Comparison of ENCODE assay signal across 18 mouse cellular contexts in the genomic region with DNA sequence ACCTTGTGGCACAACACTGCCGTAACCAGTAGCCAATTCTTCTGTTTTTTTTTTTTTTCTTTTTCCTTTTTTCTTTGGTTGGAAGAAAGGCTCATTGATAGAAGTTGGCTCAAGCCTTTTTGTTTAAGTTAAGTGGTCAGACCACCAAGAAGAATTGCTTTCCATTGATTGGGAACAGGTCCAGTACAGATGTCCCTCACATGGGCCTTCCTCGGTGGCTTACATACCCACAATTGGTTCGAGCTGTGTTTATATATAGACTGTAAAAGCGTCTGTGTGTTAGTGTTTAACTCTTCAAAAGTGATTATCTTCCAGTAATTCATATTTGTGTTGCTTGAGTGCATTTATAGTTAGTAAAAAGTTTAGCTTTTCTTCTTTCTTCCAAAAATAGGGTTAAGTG.
DNase-seq lines count a peak whose midpoint lies in the region; ATAC-seq and TF ChIP-seq lines count a peak whose summit lies in the region.
"Had no signal": no experiment of that assay in that cellular context is flagged by ENCODE, and none has a peak within 500 bp of the region (broad histone marks: within the 10 kb centered on the region; RNA-seq: fewer than 3 reads in every experiment).

No protein-coding gene starts in this region.

- peak overlapping the region; percentile 29; the same call in 1 of the 2 replicates for H3K27ac ChIP-seq in liver, embryonic 15.5 days (replicated peaks)
- peak overlapping the region; percentile 61; the same call in 1 of the 2 replicates for H3K27ac ChIP-seq in stomach, embryonic 15.5 days
- H3K27ac ChIP-seq in stomach, postnatal 0 days (replicated peaks) = no peak overlapping the region
- H3K27ac ChIP-seq in intestine, embryonic 16.5 days (ENCODE audit: low read length) = peak overlapping the region; percentile 65; the same call in 1 of the 2 replicates
- no peak overlapping the region for H3K27ac ChIP-seq in heart, adult 2 months
- H3K27ac ChIP-seq: forebrain, embryonic 13.5 days; hindbrain, embryonic 10.5 days; hindbrain, embryonic 14.5 days had no signal

- WGBS in liver, embryonic 15.5 days (ENCODE audit: insufficient replicate concordance) = 67% methylated on average over 4 of the region's 4 CpGs
- 29% methylated on average over 4 of the region's 4 CpGs for WGBS in stomach, embryonic 15.5 days
- WGBS in stomach, postnatal 0 days = 53% methylated on average over 4 of the region's 4 CpGs
- WGBS in intestine, embryonic 16.5 days = 43% methylated on average over 4 of the region's 4 CpGs
- 86% methylated on average over 4 of the region's 4 CpGs for WGBS in heart, adult 2 months

- peaks cover 12% of the 10 kb centered on the region for H3K4me1 ChIP-seq in liver, embryonic 15.5 days (replicated peaks)
- H3K4me1 ChIP-seq in stomach, embryonic 15.5 days = 0 out of 2 replicates have a peak, but pooled peaks cover 5% of the 10 kb centered on the region
- no peaks in the 10 kb centered on the region for H3K4me1 ChIP-seq in stomach, postnatal 0 days (replicated peaks; ENCODE audit: control insufficient read depth, insufficient read depth)
- H3K4me1 ChIP-seq in intestine, embryonic 16.5 days (ENCODE audit: control insufficient read depth, insufficient read depth, low read length) = peaks cover 4% of the 10 kb centered on the region; the same call in 1 of the 2 replicates
- no peaks in the 10 kb centered on the region; the same call in 1 of the 2 replicates for H3K4me1 ChIP-seq in heart, adult 2 months (ENCODE audit: control insufficient read depth, insufficient read depth, low read length)

- no peak overlapping the region for H3K9ac ChIP-seq in liver, embryonic 15.5 days
- no peak overlapping the region for H3K9ac ChIP-seq in stomach, embryonic 15.5 days
- no peak overlapping the region for H3K9ac ChIP-seq in stomach, postnatal 0 days (ENCODE audit: low read length)
- no peak overlapping the region for H3K9ac ChIP-seq in intestine, embryonic 16.5 days (ENCODE audit: low read depth, low read length)
- no peak overlapping the region for H3K9ac ChIP-seq in heart, adult 2 months (ENCODE audit: low read depth, low read length)
- H3K9ac ChIP-seq: forebrain, embryonic 13.5 days; forebrain, postnatal 0 days; heart, embryonic 12.5 days; hindbrain, embryonic 14.5 days had no signal

- H3K4me2 ChIP-seq in liver, embryonic 15.5 days = no peak overlapping the region
- H3K4me2 ChIP-seq in stomach, embryonic 15.5 days = 0 out of 2 replicates have a peak overlapping the region, but pooled peaks have one; percentile 13
- no peak overlapping the region for H3K4me2 ChIP-seq in stomach, postnatal 0 days (replicated peaks; ENCODE audit: low read depth)
- no peak overlapping the region for H3K4me2 ChIP-seq in intestine, embryonic 16.5 days (ENCODE audit: low read depth, low read length)
- H3K4me2 ChIP-seq: forebrain, embryonic 13.5 days; heart, embryonic 12.5 days; hindbrain, embryonic 14.5 days had no signal

- no peak for DNase-seq in liver
- DNase-seq in stomach, postnatal 0 days (ENCODE audit: low spot score) = no peak
- no peak for DNase-seq in heart, adult 2 months
- DNase-seq: cerebellum, adult 18-20 months; cerebellum, adult 9-11 months; cerebellum, postnatal 36 days; forebrain, postnatal 0 days; gastrocnemius, postnatal 14 days had no signal

- no peak for TF ChIP-seq CTCF in stomach, postnatal 0 days (IDR thresholded peaks at IDR 0.05; ENCODE audit: low read depth)
- no peak for TF ChIP-seq CTCF in heart, adult 2 months (IDR thresholded peaks at IDR 0.05)

- no peak overlapping the region for H3K4me3 ChIP-seq in liver, embryonic 15.5 days (replicated peaks)
- H3K4me3 ChIP-seq in stomach, embryonic 15.5 days (replicated peaks) = no peak overlapping the region
- H3K4me3 ChIP-seq in stomach, postnatal 0 days (ENCODE audit: low read depth, low read length) = no peak overlapping the region
- no peak overlapping the region for H3K4me3 ChIP-seq in intestine, embryonic 16.5 days (ENCODE audit: low read length)
- no peak overlapping the region for H3K4me3 ChIP-seq in heart, adult 2 months
- H3K4me3 ChIP-seq: forebrain, embryonic 13.5 days; heart, embryonic 12.5 days; hindbrain, embryonic 10.5 days had no signal

- no peaks in the 10 kb centered on the region for H3K9me3 ChIP-seq in liver, embryonic 15.5 days (replicated peaks)
- no peaks in the 10 kb centered on the region for H3K9me3 ChIP-seq in stomach, embryonic 15.5 days
- no peaks in the 10 kb centered on the region for H3K9me3 ChIP-seq in stomach, postnatal 0 days (ENCODE audit: control insufficient read depth, low read length)
- H3K9me3 ChIP-seq in intestine, embryonic 16.5 days (ENCODE audit: control insufficient read depth, low read length) = no peaks in the 10 kb centered on the region
- H3K9me3 ChIP-seq: forebrain, embryonic 13.5 days; heart, embryonic 12.5 days; hindbrain, embryonic 10.5 days had no signal

- no peaks in the 10 kb centered on the region for H3K36me3 ChIP-seq in liver, embryonic 15.5 days (replicated peaks)
- no peaks in the 10 kb centered on the region for H3K36me3 ChIP-seq in stomach, embryonic 15.5 days
- H3K36me3 ChIP-seq in stomach, postnatal 0 days (ENCODE audit: control insufficient read depth, insufficient read depth, low read length) = no peaks in the 10 kb centered on the region
- H3K36me3 ChIP-seq in intestine, embryonic 16.5 days (ENCODE audit: control insufficient read depth, insufficient read depth, low read length) = no peaks in the 10 kb centered on the region
- H3K36me3 ChIP-seq in heart, adult 2 months (ENCODE audit: control insufficient read depth, insufficient read depth, low read length) = no peaks in the 10 kb centered on the region
- H3K36me3 ChIP-seq: heart, embryonic 12.5 days; hindbrain, embryonic 10.5 days had no signal

- no peak for ATAC-seq in liver, embryonic 15.5 days (ENCODE audit: insufficient read depth)
- ATAC-seq in stomach, embryonic 15.5 days (ENCODE audit: insufficient read depth, low FRiP score, low read depth) = no peak
- ATAC-seq in stomach, postnatal 0 days (ENCODE audit: low FRiP score, low TSS enrichment) = no peak
- no peak for ATAC-seq in intestine, embryonic 16.5 days
- ATAC-seq: activated CD4-positive, CD25-positive, alpha-beta regulatory T cell, adult 4 months; forebrain, embryonic 13.5 days; forebrain, postnatal 0 days had no signal

- H3K79me2 ChIP-seq in heart, adult 2 months (replicated peaks; ENCODE audit: control insufficient read depth, insufficient read depth, low read length) = no peaks in the 10 kb centered on the region

- H3K27me3 ChIP-seq in liver, embryonic 15.5 days = no peaks in the 10 kb centered on the region
- no peaks in the 10 kb centered on the region for H3K27me3 ChIP-seq in stomach, embryonic 15.5 days (replicated peaks)
- no peaks in the 10 kb centered on the region for H3K27me3 ChIP-seq in stomach, postnatal 0 days (ENCODE audit: control insufficient read depth, insufficient read depth, low read length)
- no peaks in the 10 kb centered on the region for H3K27me3 ChIP-seq in intestine, embryonic 16.5 days (replicated peaks; ENCODE audit: control insufficient read depth, insufficient read depth, low read length)
- H3K27me3 ChIP-seq in heart, adult 2 months (ENCODE audit: control insufficient read depth, insufficient read depth, low read length) = no peaks in the 10 kb centered on the region
- H3K27me3 ChIP-seq: CH12.LX; forebrain, embryonic 13.5 days; Patski had no signal

- no peak for TF ChIP-seq EP300 in stomach, postnatal 0 days (optimal IDR thresholded peaks at IDR 0.05)
- no peak for TF ChIP-seq EP300 in heart, adult 2 months (IDR thresholded peaks at IDR 0.05; ENCODE audit: insufficient read depth, low read depth, low read length)

- TF ChIP-seq POLR2A in heart, adult 2 months (IDR thresholded peaks at IDR 0.05; ENCODE audit: insufficient read depth, low read depth, low read length) = no peak

- intact Hi-C loops in heart, adult 2 months (cut with DNase I) = no loop called here

Comparison
In these comparisons a context has a peak if more than half of its experiments do, and no peak if none do; other contexts are left out.
1. H3K27ac ChIP-seq: peak in liver, embryonic 15.5 days (single experiment), stomach, embryonic 15.5 days (single experiment) and intestine, embryonic 16.5 days (single experiment); none in stomach, postnatal 0 days (single experiment) and heart, adult 2 months (single experiment).